Mouse (Mus musculus) intestine, embryonic 14.5 days (tissue): ENCODE measurements around the gene Mcm3. TPM values are rescaled to one million over a fixed set of nuclear protein-coding genes. Genes with fewer than 3 reads are reported as not detected.

Source experiments
- ATAC-seq: fragments of 200-750 bp; cut with Nextera tagmentation; replicated peaks from 2 replicates; pipeline ENCODE4 v1.8.0; 2017; ENCODE audit warnings: low read depth, moderate number of reproducible peaks, moderate TSS enrichment, moderate library complexity; ENCODE audit not compliant: low FRiP score, low TSS enrichment
- DNase-seq: peaks from one replicate; pipeline ENCODE4 v3.0.0-alpha.2; 2018; ENCODE audit warnings: low spot score
- H3K27ac ChIP-seq: fragments of 300-500 bp; sonication (generic); 2 replicates; pipeline ENCODE4 v1.5.1; 2014; ENCODE audit warnings: low read depth, mild to moderate bottlenecking, control low read depth
- H3K27me3 ChIP-seq: fragments of 300-500 bp; sonication (generic); replicated peaks from 2 replicates; pipeline ENCODE4 v1.6.1; 2014; ENCODE audit warnings: low read length, control low read depth; ENCODE audit not compliant: control insufficient read depth, insufficient read depth
- H3K36me3 ChIP-seq: fragments of 300-500 bp; sonication (generic); 2 replicates; pipeline ENCODE4 v1.6.1; 2014; ENCODE audit warnings: low read length, control low read depth; ENCODE audit not compliant: control insufficient read depth, insufficient read depth
- H3K4me1 ChIP-seq: fragments of 300-500 bp; sonication (generic); replicated peaks from 2 replicates; pipeline ENCODE4 v1.6.1; 2014; ENCODE audit warnings: low read length, control low read depth, mixed read lengths; ENCODE audit not compliant: control insufficient read depth, insufficient read depth
- H3K4me2 ChIP-seq: fragments of 300-500 bp; sonication (generic); 2 replicates; pipeline ENCODE4 v1.6.1; 2014; ENCODE audit warnings: low read length
- H3K4me3 ChIP-seq: fragments of 300-500 bp; sonication (generic); 2 replicates; pipeline ENCODE4 v1.5.1; 2014; ENCODE audit warnings: low read depth, low read length, control low read depth, mixed read lengths
- H3K9ac ChIP-seq: fragments of 300-500 bp; sonication (generic); 2 replicates; pipeline ENCODE4 v1.6.1; 2014; ENCODE audit warnings: mild to moderate bottlenecking, low read length
- H3K9me3 ChIP-seq: fragments of 300-500 bp; sonication (generic); 2 replicates; pipeline ENCODE4 v1.6.1; 2016; ENCODE audit warnings: low read length, control low read depth; ENCODE audit not compliant: control insufficient read depth
- WGBS: fragments of 180-500 bp; shearing (Covaris S2); extraction: QIAGEN DNeasy Blood & Tissue Kit; methylation state at CpG from one replicate; pipeline ENCODE4 v1.1.7; 2014; 5-methylcytosine and 5-hydroxymethylcytosine counted together
- polyA plus RNA-seq: library from polyadenylated mRNA; unstranded; fragments of >200 nt; fragmentation: Nextera tagmentation; extraction: Ambion mirVana; gene quantifications from 2 replicates; pipeline ENCODE4 v1.2.1, GENCODE M21; 2014

The Mcm3 gene
- polyA plus RNA-seq, 1 experiment from 2014 or later: 158 TPM

DNA sequence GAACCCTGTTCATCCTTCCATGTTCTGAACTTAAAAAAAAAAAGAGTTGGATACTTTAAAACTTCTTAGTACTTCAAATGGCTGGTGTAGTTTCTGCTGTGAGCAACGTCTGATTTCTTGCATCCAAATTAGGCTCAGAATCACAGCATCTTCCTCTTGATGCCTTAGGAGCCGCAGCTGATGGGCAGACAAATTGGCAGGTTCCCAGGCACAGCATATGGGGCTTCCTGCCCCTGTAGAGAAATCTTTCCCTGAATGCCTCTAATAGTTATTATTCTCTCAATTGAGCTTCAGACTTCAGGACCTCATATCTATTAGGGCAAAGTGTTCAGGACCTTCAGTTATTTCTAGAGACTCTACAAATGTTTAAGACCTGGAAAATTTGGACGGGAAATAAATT, 19.8 kb upstream of the Mcm3 start:
- no peaks in the 10 kb centered on the region for H3K9me3 ChIP-seq
- DNase-seq (peak; percentile 4), ATAC-seq (no peak)
- no peak overlapping the region for H3K9ac ChIP-seq
- H3K4me2 ChIP-seq: no peak overlapping the region
- 84% methylated on average over 3 of the region's 3 CpGs for WGBS
- no peak overlapping the region for H3K27ac ChIP-seq
- H3K4me1 ChIP-seq: no peaks in the 10 kb centered on the region
- no peaks in the 10 kb centered on the region for H3K36me3 ChIP-seq
- no peak overlapping the region for H3K4me3 ChIP-seq
- H3K27me3 ChIP-seq: no peaks in the 10 kb centered on the region

DNA sequence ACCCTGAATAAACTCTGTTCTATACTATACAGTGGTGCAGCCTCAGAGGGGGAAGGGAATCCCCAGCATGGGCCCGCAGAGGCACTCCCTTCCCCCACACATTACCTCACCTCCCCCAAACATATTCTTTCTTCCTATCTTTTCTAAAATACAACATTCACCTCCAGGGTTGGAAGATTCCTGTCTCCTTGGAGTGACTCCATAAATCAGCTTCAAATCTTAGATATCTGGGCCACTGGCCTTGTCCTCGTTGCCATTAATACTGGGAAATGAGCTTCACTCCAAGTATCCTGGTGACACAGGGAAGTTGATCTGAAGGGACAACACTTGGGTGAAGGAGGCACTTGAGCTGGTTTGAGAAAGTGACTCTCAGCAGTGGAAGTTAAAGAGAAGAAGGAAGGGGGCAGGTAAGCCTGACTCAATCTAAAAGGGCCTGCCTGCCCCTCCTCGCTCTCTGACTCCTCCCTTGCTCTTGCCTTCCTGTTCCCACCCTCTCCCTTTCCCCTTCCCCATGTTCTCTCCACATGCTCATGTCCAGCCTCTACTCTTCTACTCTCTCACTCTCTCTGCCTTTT, 16.5 kb upstream of the Mcm3 start:
- Histone ChIP-seq H3K9me3 (no peaks in the 10 kb centered on the region), H3K4me2 (no peak overlapping the region), H3K27ac (no peak overlapping the region), H3K9ac (no peak overlapping the region), H3K4me1 (no peaks in the 10 kb centered on the region), H3K27me3 (no peaks in the 10 kb centered on the region), H3K36me3 (no peaks in the 10 kb centered on the region), H3K4me3 (no peak overlapping the region)
- 72% methylated on average over 3 of the region's 3 CpGs for WGBS
- DNase-seq: no peak
- no peak for ATAC-seq

DNA sequence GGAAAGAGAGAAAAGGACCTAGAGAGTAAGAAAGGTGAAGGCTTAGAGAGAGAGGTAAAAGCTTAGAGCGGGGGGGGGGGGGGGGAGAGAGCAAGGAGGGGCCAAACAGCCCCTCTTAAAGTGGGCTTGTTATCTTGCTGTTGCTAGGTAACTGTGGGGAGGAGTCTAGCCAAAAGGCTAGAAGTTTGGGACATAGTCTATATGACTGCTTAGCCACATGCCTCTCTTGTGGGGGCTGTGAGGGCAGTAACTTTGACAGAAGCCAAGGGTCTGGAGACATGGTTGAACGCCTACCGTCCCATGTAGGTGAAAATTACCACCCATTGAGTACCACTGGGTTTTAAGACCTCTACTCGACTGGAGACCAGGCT, 13.0 kb upstream of the Mcm3 start:
- H3K9ac ChIP-seq: no peak overlapping the region
- ATAC-seq (no peak), DNase-seq (peak; percentile 6)
- no peak overlapping the region for H3K4me2 ChIP-seq
- no peaks in the 10 kb centered on the region for H3K27me3 ChIP-seq
- H3K36me3 ChIP-seq: no peaks in the 10 kb centered on the region
- no peak overlapping the region for H3K27ac ChIP-seq
- H3K4me3 ChIP-seq: no peak overlapping the region
- 75% methylated on average over 4 of the region's 4 CpGs for WGBS
- no peaks in the 10 kb centered on the region for H3K4me1 ChIP-seq
- no peaks in the 10 kb centered on the region for H3K9me3 ChIP-seq

DNA sequence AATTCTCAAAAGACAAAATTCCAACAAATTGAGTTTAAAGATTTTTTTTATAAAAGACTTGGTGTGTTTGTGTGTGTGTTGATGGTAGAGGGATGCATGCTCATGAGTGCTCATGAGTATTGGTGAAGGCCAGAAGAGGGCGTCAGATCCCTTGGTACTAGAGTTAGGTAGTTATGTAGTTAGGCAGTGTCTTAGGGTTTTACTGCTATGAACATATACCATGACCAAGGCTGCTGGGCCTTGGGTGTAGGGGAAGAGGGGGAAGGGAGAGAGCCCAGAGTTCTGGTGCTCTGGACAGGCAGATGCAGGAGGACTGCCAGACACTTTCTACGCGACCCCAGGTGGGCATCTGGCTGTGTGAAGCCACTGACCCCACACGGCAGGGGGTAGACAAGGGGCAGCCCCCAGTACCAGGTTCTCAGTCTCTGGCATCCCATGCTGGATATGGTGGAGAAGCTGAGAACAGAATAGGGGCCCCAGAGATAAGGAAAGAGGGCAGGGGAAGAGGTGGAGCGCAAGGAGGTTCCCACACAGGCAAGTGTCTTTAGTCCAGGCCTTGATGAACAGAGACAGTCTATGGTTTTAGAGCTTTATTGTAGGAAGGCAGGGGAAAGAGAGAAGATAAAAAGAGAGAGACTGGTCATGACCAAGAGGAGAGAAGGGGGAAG, 12.5 kb upstream of the Mcm3 start:
- Histone ChIP-seq H3K36me3 (no peaks in the 10 kb centered on the region), H3K27ac (no peak overlapping the region), H3K9me3 (no peaks in the 10 kb centered on the region), H3K4me2 (no peak overlapping the region), H3K4me3 (no peak overlapping the region), H3K9ac (no peak overlapping the region), H3K27me3 (no peaks in the 10 kb centered on the region), H3K4me1 (no peaks in the 10 kb centered on the region)
- 68% methylated on average over 5 of the region's 5 CpGs for WGBS
- ATAC-seq (no peak), DNase-seq (peak; percentile 46)

DNA sequence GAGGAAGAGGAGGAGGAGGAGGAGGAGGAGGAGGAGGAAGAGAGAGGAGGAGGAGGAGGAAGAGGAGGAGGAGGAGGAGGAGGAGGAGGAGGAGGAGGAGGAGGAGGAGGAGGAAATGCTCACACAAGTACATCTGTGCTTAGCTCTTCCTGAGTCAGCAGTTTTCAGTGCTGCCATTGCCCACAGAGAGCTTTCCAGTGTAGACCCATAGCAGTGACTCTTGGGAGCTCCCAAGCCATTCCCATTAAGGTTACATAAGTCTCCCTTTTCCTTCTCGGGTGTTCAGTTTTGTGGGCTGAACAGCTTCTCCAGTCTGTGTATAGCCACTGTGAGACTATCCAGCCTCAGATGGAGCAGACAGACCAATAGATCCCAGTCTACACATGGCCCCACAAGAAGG, 10.4 kb upstream of the Mcm3 start:
- Histone ChIP-seq H3K9me3 (no peaks in the 10 kb centered on the region), H3K4me2 (no peak overlapping the region), H3K27ac (no peak overlapping the region), H3K36me3 (no peaks in the 10 kb centered on the region), H3K27me3 (no peaks in the 10 kb centered on the region), H3K4me1 (no peaks in the 10 kb centered on the region), H3K4me3 (no peak overlapping the region), H3K9ac (no peak overlapping the region)
- WGBS: 91% methylated on average over 1 of the region's 1 CpGs
- ATAC-seq (no peak), DNase-seq (no peak)

DNA sequence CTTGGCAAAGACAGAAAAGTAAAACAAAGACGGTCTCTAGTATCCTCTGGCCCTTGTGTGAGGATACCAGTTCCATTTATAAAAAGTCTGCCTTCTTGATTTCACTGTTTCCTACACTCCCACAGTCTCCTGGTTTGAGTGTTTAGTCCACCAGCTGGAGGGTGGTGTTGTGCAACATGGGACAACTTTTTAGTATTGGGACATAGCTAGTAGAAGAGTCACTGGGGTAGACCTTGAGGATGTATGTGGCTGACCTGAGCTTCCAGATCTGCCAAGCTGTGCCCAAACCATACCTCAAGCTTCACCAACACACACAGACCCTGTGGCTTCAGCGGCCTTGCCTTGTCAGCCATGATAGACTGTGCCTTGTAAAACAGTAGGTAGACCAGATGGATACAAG, 7.9 kb upstream of the Mcm3 start:
- Histone ChIP-seq H3K36me3 (no peaks in the 10 kb centered on the region), H3K4me1 (no peaks in the 10 kb centered on the region), H3K9ac (no peak overlapping the region), H3K9me3 (no peaks in the 10 kb centered on the region), H3K4me3 (no peak overlapping the region), H3K27ac (no peak overlapping the region), H3K4me2 (no peak overlapping the region), H3K27me3 (no peaks in the 10 kb centered on the region)
- WGBS: 85% methylated on average over 2 of the region's 2 CpGs
- no peak for ATAC-seq
- peak; percentile 28 for DNase-seq

DNA sequence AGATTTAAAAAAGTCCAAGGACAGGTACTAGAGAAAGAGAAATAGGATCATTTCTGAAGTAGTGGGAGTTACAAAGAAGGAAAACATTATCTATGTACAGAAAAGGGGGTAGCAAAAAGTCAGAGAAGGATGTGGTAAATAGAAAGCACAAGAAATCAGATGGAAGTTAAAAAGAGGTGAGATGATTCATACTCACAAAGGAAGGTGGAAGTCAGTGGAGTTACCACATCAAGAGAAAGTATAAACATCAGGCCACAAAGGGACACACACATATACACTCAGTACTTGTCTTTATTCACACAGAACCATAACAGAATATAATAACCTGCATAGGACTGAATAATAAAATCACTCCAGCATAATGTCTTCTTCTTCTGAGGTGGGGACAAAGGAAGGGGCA, 4.9 kb upstream of the Mcm3 start:
- no peaks in the 10 kb centered on the region for H3K36me3 ChIP-seq

DNA sequence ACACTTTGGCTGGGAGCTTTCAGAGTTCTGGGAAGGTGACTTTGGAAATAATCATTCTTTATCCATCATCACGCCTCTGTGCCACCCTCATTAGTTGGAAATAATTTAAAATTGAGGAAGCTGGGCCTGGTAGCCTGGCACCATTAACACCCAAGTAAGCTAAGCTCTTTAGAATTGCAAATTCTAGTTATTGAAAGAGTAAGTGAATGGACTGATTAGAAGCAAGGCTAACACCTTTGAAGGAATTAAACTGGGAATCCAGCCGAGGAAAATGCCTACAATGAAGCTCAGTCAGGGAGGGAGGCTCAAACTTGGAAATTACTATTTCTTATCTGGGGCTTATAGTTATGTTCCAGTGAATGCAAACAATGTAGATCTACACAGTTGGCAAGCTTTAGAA, 3.8 kb upstream of the Mcm3 start:
- H3K4me3 ChIP-seq: no peak overlapping the region
- no peaks in the 10 kb centered on the region for H3K4me1 ChIP-seq
- no peaks in the 10 kb centered on the region for H3K27me3 ChIP-seq
- no peak overlapping the region for H3K27ac ChIP-seq
- no peak overlapping the region for H3K9ac ChIP-seq
- no peak overlapping the region for H3K4me2 ChIP-seq
- ATAC-seq (no peak), DNase-seq (no peak)
- no peaks in the 10 kb centered on the region for H3K9me3 ChIP-seq
- WGBS: 79% methylated on average over 2 of the region's 2 CpGs
- no peaks in the 10 kb centered on the region for H3K36me3 ChIP-seq

More for the DNA sequence above, 4.9 kb upstream of the Mcm3 start:
- DNase-seq (no peak), ATAC-seq (no peak)
- Histone ChIP-seq H3K9me3 (no peaks in the 10 kb centered on the region), H3K4me3 (no peak overlapping the region), H3K4me2 (no peak overlapping the region), H3K27me3 (no peaks in the 10 kb centered on the region), H3K4me1 (no peaks in the 10 kb centered on the region), H3K9ac (no peak overlapping the region), H3K27ac (no peak overlapping the region)

DNA sequence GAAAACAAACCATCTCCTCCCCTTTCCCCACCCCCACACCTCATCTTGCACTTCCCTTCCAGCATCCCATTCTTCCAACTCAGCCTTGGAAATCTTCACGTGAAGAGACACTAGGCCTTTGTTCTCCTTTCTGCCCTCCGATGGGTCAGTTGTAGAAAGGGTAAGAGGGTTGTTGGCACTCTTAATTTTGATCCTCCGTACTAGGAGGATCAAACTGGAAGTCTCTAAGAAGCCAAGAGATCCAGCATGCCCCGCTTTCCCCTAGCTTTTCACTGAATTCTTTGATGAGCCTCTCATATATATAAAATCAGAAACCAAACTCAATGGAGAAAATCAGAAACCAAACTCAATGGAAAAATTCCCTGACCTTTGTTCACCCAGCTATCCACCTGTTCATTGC, 3.4 kb upstream of the Mcm3 start:
- H3K27me3 ChIP-seq: no peaks in the 10 kb centered on the region
- H3K27ac ChIP-seq: no peak overlapping the region
- H3K4me1 ChIP-seq: no peaks in the 10 kb centered on the region; the same call in 1 of the 2 replicates
- H3K36me3 ChIP-seq: no peaks in the 10 kb centered on the region
- DNase-seq (no peak), ATAC-seq (no peak)
- H3K9ac ChIP-seq: no peak overlapping the region
- H3K9me3 ChIP-seq: no peaks in the 10 kb centered on the region
- no peak overlapping the region for H3K4me3 ChIP-seq
- 61% methylated on average over 4 of the region's 4 CpGs for WGBS
- no peak overlapping the region for H3K4me2 ChIP-seq
